Comparison of ENCODE assay signal across 19 mouse cellular contexts in genomic region chr14:121949436-121949835, GRCm38 (mm10). TPM values are rescaled to one million over a fixed set of nuclear protein-coding genes. Genes with fewer than 3 reads are reported as not detected.
DNase-seq lines count a peak whose midpoint lies in the region; ATAC-seq and TF ChIP-seq lines count a peak whose summit lies in the region.
"Had no signal": no experiment of that assay in that cellular context is flagged by ENCODE, and none has a peak within 500 bp of the region (broad histone marks: within the 10 kb centered on the region; RNA-seq: fewer than 3 reads in every experiment).

No protein-coding gene starts in this region.

- no peaks in the 10 kb centered on the region; the same call in 1 of the 2 replicates for H3K79me2 ChIP-seq in heart, adult 2 months (replicated peaks; ENCODE audit: control insufficient read depth, insufficient read depth, low read length)

- H3K27me3 ChIP-seq in heart, embryonic 10.5 days (ENCODE audit: insufficient read depth, poor library complexity, severe bottlenecking): no peaks in the 10 kb centered on the region
- no peaks in the 10 kb centered on the region for H3K27me3 ChIP-seq in heart, adult 2 months (ENCODE audit: control insufficient read depth, insufficient read depth, low read length)
- no peaks in the 10 kb centered on the region for H3K27me3 ChIP-seq in megakaryocyte, embryonic 14.5 days (replicated peaks)
- H3K27me3 ChIP-seq: forebrain, embryonic 13.5 days; heart, embryonic 12.5 days; hindbrain, embryonic 15.5 days had no signal

- no peak for ATAC-seq in megakaryocyte, adult 5-6 weeks (ENCODE audit: poor library complexity, severe bottlenecking)
- ATAC-seq: forebrain, embryonic 13.5 days; forebrain, postnatal 0 days had no signal

- H3K9me3 ChIP-seq in heart, embryonic 10.5 days: no peaks in the 10 kb centered on the region
- H3K9me3 ChIP-seq in megakaryocyte, embryonic 14.5 days: no peaks in the 10 kb centered on the region
- H3K9me3 ChIP-seq: embryonic facial prominence, embryonic 10.5 days; forebrain, embryonic 13.5 days; heart, embryonic 12.5 days; hindbrain, embryonic 15.5 days had no signal

- peaks cover 24% of the 10 kb centered on the region for H3K4me1 ChIP-seq in heart, embryonic 10.5 days
- H3K4me1 ChIP-seq in heart, adult 2 months (ENCODE audit: control insufficient read depth, insufficient read depth, low read length): peaks cover 3% of the 10 kb centered on the region
- peaks cover 67% of the 10 kb centered on the region for H3K4me1 ChIP-seq in megakaryocyte, embryonic 14.5 days
- H3K4me1 ChIP-seq: embryonic facial prominence, embryonic 10.5 days; forebrain, embryonic 13.5 days; hindbrain, embryonic 15.5 days had no signal

- TF ChIP-seq CTCF in heart, adult 2 months (IDR thresholded peaks at IDR 0.05): no peak

- no peak for TF ChIP-seq EP300 in heart, adult 2 months (IDR thresholded peaks at IDR 0.05; ENCODE audit: insufficient read depth, low read depth, low read length)

- no peaks in the 10 kb centered on the region for H3K36me3 ChIP-seq in heart, embryonic 10.5 days
- no peaks in the 10 kb centered on the region for H3K36me3 ChIP-seq in heart, adult 2 months (ENCODE audit: control insufficient read depth, insufficient read depth, low read length)
- peaks cover 23% of the 10 kb centered on the region for H3K36me3 ChIP-seq in megakaryocyte, embryonic 14.5 days (replicated peaks; ENCODE audit: low read length)
- H3K36me3 ChIP-seq: heart, embryonic 12.5 days; hindbrain, embryonic 15.5 days had no signal

- H3K9ac ChIP-seq in heart, adult 2 months (ENCODE audit: low read depth, low read length): no peak overlapping the region
- H3K9ac ChIP-seq: forebrain, embryonic 13.5 days; forebrain, postnatal 0 days; heart, embryonic 12.5 days; hindbrain, embryonic 15.5 days had no signal

- WGBS in heart, embryonic 10.5 days: 90% methylated on average over 3 of the region's 3 CpGs
- 98% methylated on average over 3 of the region's 3 CpGs for WGBS in heart, adult 2 months

- H3K4me3 ChIP-seq in heart, embryonic 10.5 days: no peak overlapping the region
- H3K4me3 ChIP-seq in heart, adult 2 months: no peak overlapping the region
- peak overlapping the region; percentile 84 for H3K4me3 ChIP-seq in megakaryocyte, embryonic 14.5 days (replicated peaks)
- H3K4me3 ChIP-seq: embryonic facial prominence, embryonic 10.5 days; forebrain, embryonic 13.5 days; heart, embryonic 12.5 days; hindbrain, embryonic 15.5 days had no signal

- H3K27ac ChIP-seq in heart, embryonic 10.5 days: no peak overlapping the region
- no peak overlapping the region for H3K27ac ChIP-seq in heart, adult 2 months
- H3K27ac ChIP-seq: embryonic facial prominence, embryonic 10.5 days; forebrain, embryonic 13.5 days; hindbrain, embryonic 15.5 days had no signal

- intact Hi-C loops in heart, adult 2 months (cut with DNase I): no loop called here

- TF ChIP-seq POLR2A in heart, adult 2 months (IDR thresholded peaks at IDR 0.05; ENCODE audit: insufficient read depth, low read depth, low read length): no peak

- DNase-seq in heart, embryonic 10.5 days (ENCODE audit: low spot score): peak; percentile 63
- no peak for DNase-seq in heart, adult 2 months
- peak; percentile 24 for DNase-seq in CD4-positive helper T cell, adult 2 months (ENCODE audit: low read depth, low spot score)
- DNase-seq in naive thymus-derived CD4-positive, alpha-beta T cell, adult 2 months (ENCODE audit: low read depth): peak; percentile 32
- DNase-seq: adrenal gland, adult 2 months; adrenal gland, postnatal 25 days; cerebellum, adult 2 months; cerebellum, postnatal 10 days; forebrain, postnatal 0 days; gastrocnemius, postnatal 36 days; heart, adult 18-20 months; heart, postnatal 36 days had no signal

RNA-seq across cellular contexts. Expression of gene Gpr183, which starts 15.6 kb away (rescaled TPM):
- polyA plus RNA-seq in heart, embryonic 10.5 days (2016; fragmentation: Nextera tagmentation; extraction: Ambion mirVana): 1.6 and 2.3 TPM in 2 replicates
- total RNA-seq in heart, adult 2 months (2021): 1 to 10 TPM in 1 of 2 experiments, under 1 TPM in 1; 0.84 to 1.1 TPM
- 1.3 and 1.4 TPM in 2 replicates for polyA plus RNA-seq in heart, adult 2 months (2012; rRNA removed)
- polyA plus RNA-seq in megakaryocyte, embryonic 14.5 days (2012; ENCODE audit: insufficient read depth, low replicate concordance): 0.89 TPM in 1 of 2 replicates, not detected in the other
- 39.0 and 39.1 TPM in 2 replicates for total RNA-seq in megakaryocyte, adult 5-6 weeks (2015)
- total RNA-seq in megakaryocyte, adult 5-6 weeks (2017): 33.8 and 36.4 TPM in 2 replicates

RNA-seq across cellular contexts. Expression of gene Gpr18, which starts 33.9 kb away (rescaled TPM):
- 0.34 TPM in 1 of 2 replicates, not detected in the other for polyA plus RNA-seq in heart, embryonic 10.5 days (2016; fragmentation: Nextera tagmentation; extraction: Ambion mirVana)
- under 1 TPM; 0.16 to 0.43 TPM for total RNA-seq in heart, adult 2 months (2021)
- 0.53 and 2.2 TPM in 2 replicates for polyA plus RNA-seq in heart, adult 2 months (2012; rRNA removed)
- polyA plus RNA-seq in megakaryocyte, embryonic 14.5 days (2012; ENCODE audit: insufficient read depth, low replicate concordance): 0.06 TPM in 1 of 2 replicates, not detected in the other
- 11.3 and 16.1 TPM in 2 replicates for total RNA-seq in megakaryocyte, adult 5-6 weeks (2015)
- 11.9 and 12.9 TPM in 2 replicates for total RNA-seq in megakaryocyte, adult 5-6 weeks (2017)
- total RNA-seq: forebrain, postnatal 0 days; gastrocnemius, adult 8-10 months; gastrocnemius, postnatal 36 days had no signal
- polyA plus RNA-seq: cerebellum, adult 2 months; forebrain, postnatal 0 days had no signal

Comparison
In these comparisons a context has a peak if more than half of its experiments do, and no peak if none do; other contexts are left out.
1. DNase-seq: peak in heart, embryonic 10.5 days (single experiment), CD4-positive helper T cell, adult 2 months (single experiment) and naive thymus-derived CD4-positive, alpha-beta T cell, adult 2 months (single experiment); none in heart, adult 2 months (0 of 2).